Mouse (Mus musculus): ENCODE measurements around the gene Klhl3.

Klhl3 gene

DNA sequence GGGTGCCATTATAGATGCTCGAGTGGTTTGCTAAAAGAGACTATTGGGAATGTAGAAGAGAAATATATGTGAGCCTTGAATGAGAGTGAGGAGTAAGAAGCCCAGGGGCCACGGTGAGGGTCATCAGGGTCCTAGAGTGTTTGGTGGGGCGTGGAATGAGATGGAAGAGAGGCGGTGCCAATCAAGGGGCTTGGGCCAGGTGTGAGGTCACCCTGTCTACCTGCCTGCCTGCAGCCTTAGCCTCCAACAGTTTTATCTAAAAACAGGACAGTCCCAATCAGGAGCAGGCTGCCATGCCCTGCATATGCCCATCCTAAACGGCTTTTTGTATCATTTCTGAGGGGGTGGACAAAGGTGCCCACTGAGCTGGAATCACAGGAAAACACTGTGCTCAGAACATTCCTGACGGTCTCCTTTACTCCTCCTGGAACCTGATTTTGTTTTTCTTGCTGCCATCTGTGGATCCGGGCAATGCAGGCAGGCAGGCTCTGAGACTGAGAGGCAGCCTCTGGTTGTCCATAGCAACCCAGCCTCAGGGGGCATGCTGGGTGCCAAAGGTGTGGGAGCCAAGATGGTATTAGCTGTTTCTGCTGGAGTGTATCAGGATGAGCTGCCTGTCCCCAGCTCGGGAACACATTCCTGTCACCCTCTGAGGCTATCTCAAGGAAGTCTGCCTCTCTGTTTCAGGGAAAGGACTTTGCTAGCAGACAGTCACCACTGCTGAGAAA is 89.5 kb downstream of the Klhl3 start:
- no peak for DNase-seq (ENCODE audit: low read depth, low spot score)

DNA sequence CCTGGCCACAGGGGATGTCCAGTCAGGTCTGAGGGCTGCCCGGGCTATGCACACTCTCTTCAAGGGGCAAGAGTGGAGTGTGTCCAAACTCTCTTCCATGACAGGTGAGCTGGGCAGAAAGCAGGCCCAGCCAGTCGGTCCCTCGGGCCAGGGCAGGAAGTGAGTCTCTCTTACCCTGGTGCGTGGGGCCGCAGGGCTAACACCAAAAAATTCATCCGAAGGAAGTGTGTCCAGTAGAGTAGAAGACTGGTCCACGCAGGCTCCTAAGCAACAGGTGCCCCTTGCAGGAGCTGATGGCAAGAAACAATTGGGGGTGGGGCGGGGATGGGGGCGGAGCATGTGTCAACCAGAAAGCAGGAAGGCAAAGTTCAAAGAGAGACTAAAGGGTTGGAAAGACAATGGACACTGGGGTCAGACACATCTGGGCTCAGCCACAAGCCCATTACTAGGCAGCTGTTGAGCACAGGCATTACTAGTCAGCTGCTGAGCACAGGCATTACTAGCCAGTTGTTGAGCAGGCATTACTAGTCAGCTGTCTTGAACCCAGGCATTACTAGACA is 90.3 kb downstream of the Klhl3 start:
- DNase-seq (ENCODE audit: low read depth, low spot score) = no peak

DNA sequence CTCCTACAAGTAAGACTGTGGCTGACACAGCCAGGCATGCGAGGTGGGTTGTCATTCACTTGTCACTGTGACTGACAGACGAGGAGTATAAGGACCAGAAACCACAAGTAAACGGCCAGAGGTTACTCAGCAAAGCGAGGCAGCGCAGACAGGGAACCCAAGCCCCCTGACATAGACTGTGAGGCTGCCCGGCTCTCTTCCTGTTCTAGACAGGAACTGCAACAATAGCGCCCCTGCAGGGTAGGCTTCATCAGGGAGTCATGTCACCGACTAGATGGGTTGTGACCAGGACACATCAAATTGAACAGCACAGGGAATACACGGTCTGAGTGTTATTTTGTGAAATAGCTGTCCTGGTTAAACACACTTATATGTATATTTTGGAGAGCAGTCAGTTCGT is 93.0 kb downstream of the Klhl3 start:
- no peak for DNase-seq (ENCODE audit: low read depth, low spot score)

DNA sequence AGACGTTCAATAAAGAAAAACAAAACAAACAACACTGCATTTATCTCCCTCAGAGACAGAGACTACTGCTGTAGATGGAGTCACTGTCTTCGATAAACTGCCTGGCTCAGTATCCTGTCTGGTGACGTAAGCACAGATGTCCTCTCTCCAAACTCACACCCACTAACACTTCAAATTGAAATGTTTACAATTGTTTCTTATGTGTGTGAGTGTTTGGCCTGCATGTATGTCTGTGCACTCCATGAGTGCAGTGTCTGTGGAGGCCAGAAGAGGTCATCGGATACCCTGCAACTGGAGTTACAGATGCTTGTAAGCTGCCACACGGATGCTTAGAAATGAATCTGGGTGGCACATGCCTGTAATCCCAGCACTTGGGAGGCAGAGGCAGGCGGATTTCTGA is 96.1 kb downstream of the Klhl3 start:
- no peak for DNase-seq (ENCODE audit: low read depth, low spot score)

DNA sequence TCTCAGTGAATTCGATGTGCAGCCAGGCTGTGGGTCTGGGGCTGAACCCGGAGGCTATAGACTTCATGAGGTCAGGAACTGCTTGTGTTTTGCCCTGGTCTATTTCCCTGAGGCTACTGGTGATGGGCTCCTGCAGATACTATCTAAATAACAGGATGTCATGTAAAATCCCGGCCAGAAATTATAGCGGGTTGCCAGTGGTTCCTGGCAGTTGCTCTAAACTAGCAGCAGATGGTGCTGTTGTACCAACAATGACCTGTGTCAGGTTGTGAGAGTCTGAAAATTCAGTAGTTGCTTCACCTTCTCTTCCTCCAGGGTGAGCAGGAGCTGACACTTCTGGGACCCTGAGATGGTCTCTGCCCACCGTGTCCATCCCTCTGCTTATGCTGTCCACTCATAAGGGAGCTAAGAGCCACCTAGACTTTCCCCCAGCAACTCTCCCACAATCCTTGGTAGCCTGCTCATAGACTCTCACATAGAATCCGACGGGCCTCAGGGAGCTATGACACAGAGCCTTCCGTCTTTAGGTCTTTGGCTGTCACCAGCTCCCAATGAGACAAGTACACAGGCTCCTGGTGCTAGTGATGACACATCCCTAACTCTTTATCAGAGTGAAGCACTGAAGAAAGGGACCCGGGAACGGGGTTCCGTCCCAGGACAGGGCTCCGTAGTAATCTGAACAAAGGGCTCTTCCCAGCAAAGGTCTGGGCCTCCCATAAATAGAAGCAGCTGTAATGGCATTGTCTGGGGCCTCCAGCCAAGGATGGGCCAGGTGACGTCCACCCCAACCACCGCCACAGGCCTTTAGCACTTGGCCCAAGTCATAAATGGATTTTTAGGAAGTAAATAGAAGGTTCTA is 101.1 kb downstream of the Klhl3 start:
- DNase-seq (ENCODE audit: low read depth, low spot score) = peak; percentile 41

DNA sequence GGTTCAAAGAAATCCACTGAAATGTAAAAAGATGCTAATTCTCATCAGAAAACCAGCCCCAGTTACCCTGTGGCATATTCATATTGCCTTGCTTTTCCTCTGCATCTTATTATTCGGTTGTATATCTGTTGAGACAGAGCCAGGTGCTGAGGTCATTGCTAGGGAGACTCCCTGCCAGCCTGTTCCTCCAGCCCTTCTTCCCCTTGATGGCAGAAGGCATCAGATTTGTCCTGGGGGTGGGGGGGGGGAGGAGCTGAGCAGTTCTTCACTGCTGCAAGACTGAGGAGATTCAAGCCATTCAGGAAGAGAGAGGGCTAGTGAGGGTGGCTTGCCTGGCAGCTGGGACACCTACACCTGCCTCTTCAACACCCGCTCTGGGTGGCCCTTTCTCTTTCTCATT is 101.9 kb downstream of the Klhl3 start:
- no peak for DNase-seq (ENCODE audit: low read depth, low spot score)

DNA sequence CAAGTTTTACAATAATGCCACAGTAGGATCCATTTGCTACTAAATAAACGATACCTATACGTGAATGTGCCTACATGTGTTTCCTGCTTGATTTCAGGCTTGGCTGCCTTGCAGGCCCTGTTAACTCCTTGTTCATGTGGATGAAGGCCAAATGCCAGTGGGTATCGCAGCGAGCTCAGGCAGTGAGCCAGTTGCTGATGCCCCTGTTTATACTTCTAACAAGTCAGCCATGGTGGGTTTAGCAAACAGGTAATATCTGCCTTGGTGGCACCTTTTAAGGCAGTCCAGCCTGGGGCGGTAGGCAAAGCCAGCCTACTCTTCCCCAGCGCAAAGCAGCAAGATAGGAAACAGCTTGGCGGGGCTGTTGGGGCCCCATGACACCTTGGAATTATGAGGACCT is 103.0 kb downstream of the Klhl3 start:
- DNase-seq (ENCODE audit: low read depth, low spot score) = no peak

DNA sequence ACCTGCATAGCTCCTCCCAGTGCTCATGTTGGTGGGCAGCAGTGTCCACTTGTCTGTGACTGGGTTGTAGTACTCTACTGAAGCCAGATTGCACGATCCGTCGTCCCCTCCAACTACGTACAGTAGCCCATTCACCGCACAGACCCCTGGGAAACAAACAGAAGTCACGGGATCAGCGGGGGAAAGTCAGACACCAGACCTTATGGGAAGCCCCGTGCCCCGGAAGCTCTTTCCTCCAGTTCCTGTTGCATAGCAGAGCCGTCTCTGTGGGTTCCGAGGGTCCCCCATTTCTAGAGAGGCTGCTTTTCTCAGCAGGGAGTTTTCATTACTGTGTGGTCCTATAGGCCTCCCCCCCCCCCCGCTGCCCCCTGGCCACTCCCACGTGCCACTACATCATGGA is 104.1 kb downstream of the Klhl3 start:
- no peak for DNase-seq (ENCODE audit: low read depth, low spot score)

DNA sequence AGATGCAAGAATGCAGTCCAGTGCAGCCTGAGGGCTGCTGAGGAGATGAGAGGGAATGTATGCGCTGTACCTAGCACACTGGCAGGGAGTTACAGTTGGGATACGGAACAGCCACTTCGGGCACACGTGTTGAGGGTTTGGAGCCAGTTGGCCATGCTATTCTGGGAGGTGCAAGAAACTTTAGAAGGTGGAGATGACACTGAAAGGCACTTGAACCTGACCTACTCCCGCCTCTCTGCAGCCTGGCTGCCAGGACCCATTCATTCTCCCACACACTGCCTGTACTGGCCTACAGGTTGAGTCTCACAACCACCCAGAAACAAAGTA is 105.4 kb downstream of the Klhl3 start:
- no peak for DNase-seq (ENCODE audit: low read depth, low spot score)

DNA sequence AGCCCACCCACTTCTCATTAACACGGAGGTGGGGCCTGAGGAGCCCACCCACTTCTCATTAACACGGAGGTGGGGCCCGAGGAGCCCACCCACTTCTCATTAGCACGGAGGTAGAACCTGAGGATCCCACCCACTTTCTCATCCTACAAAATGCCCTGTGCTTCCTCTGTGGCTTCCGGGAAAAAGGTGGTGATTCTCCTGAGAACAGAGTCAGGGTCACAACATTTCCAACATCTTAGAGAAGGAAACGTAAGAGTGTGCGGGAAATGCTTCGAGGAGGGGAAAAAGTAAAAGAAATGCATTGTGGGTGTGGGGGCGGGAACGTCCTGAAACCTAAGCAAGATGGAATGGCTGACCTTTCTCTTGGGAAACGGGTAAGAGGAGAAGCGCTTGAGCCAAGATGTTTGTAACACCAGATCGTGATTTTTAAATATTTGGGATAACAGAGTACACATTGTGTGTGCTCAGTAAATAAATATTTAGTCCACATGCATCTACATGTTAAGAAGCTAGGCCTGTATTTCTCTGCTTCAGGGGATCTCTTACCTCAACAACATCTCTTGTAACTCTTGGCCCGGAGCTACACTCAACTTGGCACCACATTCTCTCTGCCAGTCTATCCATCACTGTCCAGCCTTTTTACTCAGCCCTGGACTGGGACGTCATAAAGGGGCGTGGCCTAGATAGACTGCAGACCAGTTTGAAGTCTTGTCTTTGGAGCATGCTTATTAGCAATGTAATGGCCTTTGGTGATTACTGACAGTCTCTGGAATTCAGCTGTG is 105.9 kb downstream of the Klhl3 start:
- no peak for DNase-seq (ENCODE audit: low read depth, low spot score)

DNA sequence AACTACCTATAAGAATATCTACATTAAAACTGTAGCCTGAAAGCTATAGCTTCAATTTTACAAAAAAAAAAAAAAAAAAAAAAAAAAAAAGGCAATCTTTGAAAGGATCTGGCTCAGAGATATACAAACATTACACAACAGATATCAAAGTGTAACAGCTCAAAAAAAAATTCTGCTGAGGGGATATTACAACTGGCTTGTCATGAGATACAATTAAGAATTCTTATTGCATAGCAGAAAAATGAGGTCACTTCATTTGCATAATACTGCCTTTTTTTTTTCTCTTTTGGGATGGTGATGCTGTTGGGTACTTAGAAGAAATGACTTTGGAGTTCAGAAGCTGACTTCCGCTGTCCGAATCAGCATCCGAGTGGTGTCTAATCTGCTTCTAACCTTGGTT is 111.6 kb downstream of the Klhl3 start:
- DNase-seq (ENCODE audit: low read depth, low spot score) = no peak

DNA sequence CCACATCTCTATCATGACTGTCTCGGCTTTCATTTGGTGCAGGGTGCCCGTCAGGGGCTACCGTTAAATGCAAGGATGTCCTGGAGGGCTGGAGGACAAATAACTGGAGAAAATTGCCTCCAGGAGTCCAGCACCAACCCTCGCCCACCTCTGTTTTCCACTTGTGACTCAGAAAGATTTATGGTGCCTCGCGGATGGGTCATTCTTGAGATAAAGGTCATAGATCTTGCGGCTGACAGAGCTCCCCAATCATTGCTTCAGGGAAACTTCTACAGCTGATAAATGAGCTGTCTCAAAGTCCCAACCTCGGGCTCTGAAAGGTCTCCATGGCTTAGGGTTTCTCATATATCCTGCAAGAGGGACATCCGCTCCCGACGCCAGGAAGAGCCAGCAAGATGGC is 116.9 kb downstream of the Klhl3 start:
- no peak for DNase-seq (ENCODE audit: low read depth, low spot score)

DNA sequence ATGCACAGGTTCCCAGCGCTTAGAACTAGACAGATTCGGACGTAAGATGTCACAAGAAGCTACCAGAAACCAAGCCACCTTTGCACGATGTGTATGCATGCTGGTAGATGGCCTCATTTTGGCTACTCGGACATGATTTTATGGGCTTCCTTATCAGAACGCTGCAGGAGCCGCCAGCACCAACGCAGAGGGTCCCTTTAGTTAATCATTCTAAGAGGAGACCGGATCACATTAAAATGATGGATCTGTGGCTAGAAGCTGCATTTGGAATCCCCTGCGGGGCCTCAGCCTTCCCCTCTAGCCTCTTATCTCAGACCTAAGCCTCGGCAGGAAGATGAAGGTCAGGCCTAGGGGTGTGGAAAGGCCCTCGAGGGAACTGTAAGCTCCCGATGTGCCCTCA is 117.5 kb downstream of the Klhl3 start:
- DNase-seq (ENCODE audit: low read depth, low spot score) = no peak

DNA sequence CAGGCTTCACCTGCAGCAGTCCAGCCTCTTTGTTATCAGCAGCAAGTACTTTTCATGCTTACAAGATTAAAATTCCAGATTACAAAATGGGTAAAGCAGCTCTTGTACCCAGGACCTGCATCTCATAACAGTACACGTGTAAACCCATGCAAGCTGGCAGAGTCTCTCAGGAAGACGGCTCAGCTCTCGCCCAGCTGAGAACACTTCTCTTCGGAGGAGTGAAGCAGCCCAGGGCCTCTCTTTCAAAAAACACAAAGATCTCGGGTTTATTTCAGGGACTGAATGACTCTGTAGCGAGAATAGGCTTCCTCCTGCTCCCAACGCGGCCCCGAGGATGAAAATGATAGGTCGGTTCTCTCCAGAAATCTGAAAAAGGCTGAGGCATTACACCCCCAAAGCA is 128.8 kb downstream of the Klhl3 start:
- DNase-seq (ENCODE audit: low read depth, low spot score) = no peak

DNA sequence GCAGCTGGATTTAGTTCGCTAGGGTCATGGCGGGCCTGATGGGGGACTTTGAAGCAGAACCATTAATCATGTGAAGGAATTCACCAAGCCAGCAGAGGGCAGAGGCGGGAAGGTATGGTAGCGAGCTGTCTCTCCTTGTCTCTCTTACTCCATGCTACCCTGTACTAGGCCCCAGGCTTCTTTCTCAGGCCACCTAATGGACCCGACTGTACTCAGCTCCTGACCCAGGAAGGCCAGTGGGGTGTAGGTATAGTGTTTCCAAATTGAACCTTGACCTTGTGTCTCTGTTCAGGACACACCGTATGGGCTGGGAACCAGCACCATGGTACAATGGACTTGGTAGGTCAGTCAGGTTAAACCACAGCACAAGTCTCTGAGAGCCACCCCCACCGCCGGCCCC is 129.2 kb downstream of the Klhl3 start:
- no peak for DNase-seq (ENCODE audit: low read depth, low spot score)

DNA sequence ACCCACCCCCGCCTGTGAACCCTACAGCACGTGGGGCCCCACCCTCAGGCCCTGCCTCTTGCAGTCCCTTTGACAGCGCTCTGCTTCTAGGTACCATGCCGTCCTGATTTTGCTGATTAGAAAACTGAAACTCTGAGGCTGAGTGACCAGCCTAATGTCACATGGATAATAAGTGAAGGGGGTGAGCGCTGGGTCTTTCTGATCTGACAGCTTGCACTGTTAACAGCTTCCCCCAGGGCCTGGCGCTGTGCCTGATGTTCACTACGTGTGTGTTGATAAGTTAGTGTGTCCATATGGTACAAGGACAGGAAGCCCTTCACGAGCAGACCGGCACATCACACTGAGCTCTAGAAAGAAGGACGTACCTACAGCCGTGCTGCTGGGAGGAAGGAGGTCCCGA is 130.1 kb downstream of the Klhl3 start:
- no peak for DNase-seq (ENCODE audit: low read depth, low spot score)

DNA sequence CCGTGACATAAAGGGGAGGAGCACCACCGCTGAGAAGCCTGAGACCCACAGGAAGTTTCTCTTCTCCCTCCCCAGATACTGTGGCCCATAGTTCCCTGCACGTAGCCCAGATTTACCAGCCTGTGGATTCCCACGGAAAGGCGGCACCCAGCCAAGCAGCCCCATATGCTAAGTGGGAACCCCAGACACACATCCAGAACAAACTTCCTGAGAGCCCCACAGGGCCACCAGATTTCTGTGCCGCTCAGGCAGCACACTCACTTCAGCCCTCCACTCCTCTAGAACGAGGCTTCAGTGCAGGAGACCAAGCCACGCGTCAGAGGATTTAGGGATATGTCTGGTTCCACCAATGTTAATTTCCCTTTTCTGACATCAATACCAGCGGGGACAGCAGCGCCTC is 130.5 kb downstream of the Klhl3 start:
- no peak for DNase-seq (ENCODE audit: low read depth, low spot score)

DNA sequence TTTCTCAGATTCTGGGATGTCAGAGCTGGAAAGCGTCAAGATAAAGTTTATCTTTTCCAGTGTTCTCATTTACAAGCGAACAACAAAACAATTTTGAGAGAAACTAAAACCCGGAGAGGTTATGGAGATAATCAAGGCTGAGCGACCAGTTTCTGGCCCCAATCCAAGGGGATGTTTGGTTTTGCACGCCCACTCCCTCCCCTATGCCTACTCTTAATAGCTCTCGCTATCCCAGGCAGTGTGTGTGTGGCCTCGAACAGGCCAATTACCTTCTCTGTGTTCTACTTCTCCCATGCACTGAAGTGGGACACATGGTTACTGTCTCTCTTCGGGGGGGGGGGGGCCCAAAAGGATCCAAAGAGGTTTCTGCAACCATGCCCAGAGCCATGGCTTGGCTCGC is 132.7 kb downstream of the Klhl3 start:
- no peak for DNase-seq (ENCODE audit: low read depth, low spot score)

DNA sequence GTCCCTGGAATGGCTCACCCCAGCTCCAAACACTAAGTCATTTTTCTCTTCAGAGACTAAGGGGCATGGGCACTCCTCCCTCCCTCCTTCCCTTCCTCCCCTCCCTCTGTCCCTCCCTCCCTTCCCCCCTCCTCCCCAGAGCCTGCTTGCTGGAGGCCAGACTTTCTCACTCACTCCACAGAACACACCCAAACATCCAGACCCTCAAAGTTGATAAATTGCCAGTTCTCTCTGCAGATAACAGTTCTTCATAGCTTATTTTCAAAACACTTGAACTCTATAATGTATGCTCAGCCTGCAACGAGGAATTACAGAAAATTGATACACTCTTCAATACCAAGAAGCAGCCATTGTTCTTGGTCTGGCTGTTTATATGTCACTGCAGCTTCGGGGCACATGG is 133.3 kb downstream of the Klhl3 start:
- no peak for DNase-seq (ENCODE audit: low read depth, low spot score)

DNA sequence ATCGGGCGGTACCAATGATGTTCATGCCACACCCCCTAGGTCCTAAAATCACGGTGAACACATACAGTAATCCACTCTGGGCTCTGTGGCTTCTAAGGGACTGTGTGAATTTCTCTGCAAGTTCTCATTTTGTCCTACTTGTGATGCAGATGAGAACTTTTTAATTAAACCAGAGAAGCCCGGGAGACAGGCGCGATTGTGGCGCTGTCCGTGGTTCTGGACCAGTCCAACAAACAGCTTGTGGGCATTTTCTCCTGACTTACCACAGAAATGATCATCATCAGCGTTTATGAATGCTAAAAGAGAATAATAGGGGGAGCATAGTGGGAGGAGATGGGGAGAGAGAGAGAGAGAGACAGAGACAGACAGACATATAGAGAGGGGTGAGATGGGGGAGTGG is 134.5 kb downstream of the Klhl3 start:
- DNase-seq (ENCODE audit: low read depth, low spot score) = no peak

DNA sequence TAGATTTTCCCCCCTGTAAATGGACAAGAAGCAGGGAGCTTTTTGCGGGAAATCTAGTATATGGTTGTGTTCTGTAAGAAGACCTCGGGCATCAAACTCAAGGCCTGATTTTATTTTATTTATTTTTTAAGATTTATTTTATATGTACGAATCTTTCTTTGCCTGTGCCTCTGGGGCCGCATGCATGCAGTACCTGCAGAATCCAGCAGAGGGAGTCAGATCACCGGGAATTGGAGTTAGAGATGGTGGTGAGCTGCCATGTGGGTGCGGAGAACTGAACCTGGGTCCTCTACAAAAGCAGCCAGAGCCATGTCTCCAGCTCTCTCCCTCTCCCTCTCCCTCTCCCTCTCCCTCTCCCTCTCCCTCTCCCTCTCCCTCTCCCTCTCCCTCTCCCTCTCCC is 135.7 kb downstream of the Klhl3 start:
- no peak for DNase-seq (ENCODE audit: low read depth, low spot score)

DNA sequence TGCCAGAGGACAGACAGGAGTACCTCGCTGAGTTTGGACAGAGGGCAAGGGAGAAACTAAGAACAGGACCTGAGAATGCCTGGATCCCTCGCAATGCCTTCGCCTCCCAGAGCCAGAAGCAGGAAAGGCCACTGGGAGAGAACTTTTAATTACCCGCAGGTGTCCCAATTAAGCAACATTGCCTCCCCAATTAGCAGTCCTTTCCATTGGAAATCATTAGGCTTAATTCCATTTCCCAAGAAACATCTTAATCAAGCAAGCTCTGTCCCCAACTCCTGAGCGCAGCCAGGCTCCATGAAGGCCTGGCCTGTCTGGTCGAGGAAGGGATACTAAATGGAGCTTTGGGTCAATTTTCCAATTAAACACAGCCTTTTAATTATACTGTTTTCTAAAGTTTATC is 147.7 kb downstream of the Klhl3 start:
- DNase-seq (ENCODE audit: low read depth, low spot score) = no peak
